Mouse (Mus musculus): Measurements from ENCODE around the gene Avpr2. TPM values are rescaled to one million over a fixed set of nuclear protein-coding genes. Genes with fewer than 3 reads are reported as not detected.

Gene Avpr2
- 0.15 and 0.19 TPM in 2 replicates for polyA plus RNA-seq (2012; rRNA removed)

GRCm38 (mm10) chrX:73891551-73892152, at the start of gene Avpr2:
Avpr2 (plus strand) TSS chrX:73892102.

GRCm38 (mm10) chrX:73895719-73896118, 3.8 kb downstream of the Avpr2 start, which contains the start of gene L1cam:
L1cam (minus strand) TSS chrX:73896105.

GRCm38 (mm10) chrX:73921823-73922549, 30.1 kb downstream of the Avpr2 start, which contains the start of the genes Arhgap4 and Naa10:
Arhgap4 (minus strand) TSS chrX:73921870.
Naa10 (minus strand) TSS chrX:73921944.

GRCm38 (mm10) chrX:73930402-73931062, 38.6 kb downstream of the Avpr2 start, which contains the start of gene Renbp:
Renbp (minus strand) TSS chrX:73930850.

Other genes starting within 250 kb of the Avpr2 start
- gene Pnck, start 232.0 kb upstream of the Avpr2 start, polyA plus RNA-seq (2012; rRNA removed): 11.9 and 12.3 TPM in 2 replicates
- 338 and 507 TPM in 2 replicates for gene Slc6a8, start 219.0 kb upstream of the Avpr2 start, polyA plus RNA-seq (2012; rRNA removed)
- 30.8 and 33.1 TPM in 2 replicates for gene Bcap31, start 175.9 kb upstream of the Avpr2 start, polyA plus RNA-seq (2012; rRNA removed)
- 34.5 and 35.6 TPM in 2 replicates for gene Abcd1, start 175.5 kb upstream of the Avpr2 start, polyA plus RNA-seq (2012; rRNA removed)
- gene Plxnb3, start 135.0 kb upstream of the Avpr2 start, polyA plus RNA-seq (2012; rRNA removed): 1.2 TPM in 2 replicates
- 8.0 and 8.7 TPM in 2 replicates for gene Srpk3, start 117.7 kb upstream of the Avpr2 start, polyA plus RNA-seq (2012; rRNA removed)
- gene Idh3g, start 105.2 kb upstream of the Avpr2 start, polyA plus RNA-seq (2012; rRNA removed): 200 and 216 TPM in 2 replicates
- gene Ssr4, start 105.1 kb upstream of the Avpr2 start, polyA plus RNA-seq (2012; rRNA removed): 280 and 324 TPM in 2 replicates
- 2.6 and 2.7 TPM in 2 replicates for gene Pdzd4, start 67.1 kb upstream of the Avpr2 start, polyA plus RNA-seq (2012; rRNA removed)
- 36.2 and 46.4 TPM in 2 replicates for gene L1cam, start 4.0 kb downstream of the Avpr2 start, polyA plus RNA-seq (2012; rRNA removed)
- 15.2 and 16.6 TPM in 2 replicates for gene Arhgap4, start 29.8 kb downstream of the Avpr2 start, polyA plus RNA-seq (2012; rRNA removed)
- 49.4 and 57.1 TPM in 2 replicates for gene Naa10, start 29.8 kb downstream of the Avpr2 start, polyA plus RNA-seq (2012; rRNA removed)
- 5.4 TPM in 2 replicates for gene Renbp, start 38.7 kb downstream of the Avpr2 start, polyA plus RNA-seq (2012; rRNA removed)
- 59.4 and 73.4 TPM in 2 replicates for gene Hcfc1, start 74.3 kb downstream of the Avpr2 start, polyA plus RNA-seq (2012; rRNA removed)
- gene Irak1, start 131.8 kb downstream of the Avpr2 start, polyA plus RNA-seq (2012; rRNA removed): 168 and 173 TPM in 2 replicates
- not detected in 2 replicates for gene Opn1mw, start 235.4 kb downstream of the Avpr2 start, polyA plus RNA-seq (2012; rRNA removed)
- 3.6 and 3.7 TPM in 2 replicates for gene Mecp2, start 243.3 kb downstream of the Avpr2 start, polyA plus RNA-seq (2012; rRNA removed)